Mouse (Mus musculus) spleen, embryonic (tissue): ENCODE results near the gene Limk2.

Experiments
- CTCF ChIA-PET: fragments of 350-600 bp; sonication (Branson Sonifier 250); formaldehyde crosslinking; loops from one replicate; lab custom pipeline; 2022; lab: Charles Lee

Limk2 gene

GRCm38 (mm10) chr11:3373591-3374292 lies 35.2 kb downstream of the Limk2 start:
- CTCF ChIA-PET = interaction anchor here (0.5 kb wide), 1 partner anchor 10 kb away, joined by 3 read pairs; no protein-coding TSS in a partner anchor

GRCm38 (mm10) chr11:3371599-3372295 lies 37.2 kb downstream of the Limk2 start:
- CTCF ChIA-PET = no interaction called here

GRCm38 (mm10) chr11:3370928-3371598 lies 37.9 kb downstream of the Limk2 start:
- CTCF ChIA-PET = no interaction called here

- CTCF ChIA-PET = no interaction called here
These were observed 38.8 kb downstream of the Limk2 start for GRCm38 (mm10) chr11:3370162-3370561.

- CTCF ChIA-PET = no interaction called here
These were observed 39.5 kb downstream of the Limk2 start for GRCm38 (mm10) chr11:3369449-3369848.

- CTCF ChIA-PET = no interaction called here
These were observed 40.0 kb downstream of the Limk2 start for GRCm38 (mm10) chr11:3368983-3369382.

GRCm38 (mm10) chr11:3366411-3366810 lies 42.6 kb downstream of the Limk2 start:
- CTCF ChIA-PET = no interaction called here

GRCm38 (mm10) chr11:3362854-3363253 lies 46.1 kb downstream of the Limk2 start:
- CTCF ChIA-PET = no interaction called here

- CTCF ChIA-PET = interaction anchor here (0.6 kb wide), 1 partner anchor 25 kb away, joined by 4 read pairs; no protein-coding TSS in a partner anchor
These were observed 55.9 kb downstream of the Limk2 start for GRCm38 (mm10) chr11:3352990-3353585.

GRCm38 (mm10) chr11:3352131-3352530 lies 56.9 kb downstream of the Limk2 start:
- CTCF ChIA-PET = interaction anchor here (0.5 kb wide), 1 partner anchor 128 kb away, joined by 3 read pairs; no protein-coding TSS in a partner anchor

GRCm38 (mm10) chr11:3349343-3349695 lies 59.7 kb downstream of the Limk2 start:
- CTCF ChIA-PET = no interaction called here

- CTCF ChIA-PET = interaction anchor here (0.5 to 0.6 kb wide), 3 partner anchors 8 to 236 kb away, joined by 3 read pairs; no protein-coding TSS in a partner anchor
These were observed 60.2 kb downstream of the Limk2 start for GRCm38 (mm10) chr11:3348576-3349342.

- CTCF ChIA-PET = interaction anchor here (1.1 kb wide), 1 partner anchor 19 kb away, joined by 3 read pairs; no protein-coding TSS in a partner anchor
These were observed 61.2 kb downstream of the Limk2 start for GRCm38 (mm10) chr11:3347835-3348195.

- CTCF ChIA-PET = interaction anchor here (0.6 to 1.1 kb wide), 2 partner anchors 19 to 327 kb away, joined by 3 read pairs; no protein-coding TSS in a partner anchor
These were observed 61.7 kb downstream of the Limk2 start for GRCm38 (mm10) chr11:3347091-3347834.

- CTCF ChIA-PET = interaction anchor here (0.5 kb wide), 1 partner anchor 32 kb away, joined by 3 read pairs; no protein-coding TSS in a partner anchor
These were observed 62.6 kb downstream of the Limk2 start for GRCm38 (mm10) chr11:3346351-3346750.

GRCm38 (mm10) chr11:3344916-3345315 lies 64.1 kb downstream of the Limk2 start:
- CTCF ChIA-PET = no interaction called here

GRCm38 (mm10) chr11:3341476-3341875 lies 67.5 kb downstream of the Limk2 start:
- CTCF ChIA-PET = no interaction called here

GRCm38 (mm10) chr11:3337961-3338360 lies 71.0 kb downstream of the Limk2 start:
- CTCF ChIA-PET = no interaction called here

GRCm38 (mm10) chr11:3337173-3337955 lies 71.6 kb downstream of the Limk2 start:
- CTCF ChIA-PET = no interaction called here
